Mouse (Mus musculus): Measurements from ENCODE around the gene Eif3j1.

The Eif3j1 gene

GRCm38 (mm10) chr2:122102070-122102469 lies 73.7 kb downstream of the Eif3j1 start:
- no peak for DNase-seq (ENCODE audit: low spot score)

Measured in ovary, adult 18-20 months (tissue).